Mouse (Mus musculus) macrophage (primary cell): ENCODE data around the gene Fsip1. TPM values are rescaled to one million over a fixed set of nuclear protein-coding genes. Genes with fewer than 3 reads are reported as not detected.

ENCODE experiments used
- H3K27ac ChIP-seq: fragments of 350-480 bp; formaldehyde crosslinking; 2 replicates; pipeline ENCODE4 v1.9.0; 2021
- H3K36me3 ChIP-seq: fragments of 350-480 bp; formaldehyde crosslinking; 2 replicates; pipeline ENCODE4 v1.9.0; 2021; ENCODE audit errors: inconsistent target
- H3K4me3 ChIP-seq: fragments of 350-480 bp; formaldehyde crosslinking; 2 replicates; pipeline ENCODE4 v1.9.0; 2021; ENCODE audit errors: inconsistent target
- H3K79me2 ChIP-seq: fragments of 350-480 bp; formaldehyde crosslinking; 2 replicates; pipeline ENCODE4 v1.9.0; 2021; ENCODE audit errors: inconsistent target
- WGBS: methylation state at CpG from one replicate; pipeline ENCODE4 v1.1.7; 2026; ENCODE audit warnings: inconsistent platforms; ENCODE audit not compliant: missing documents; 5-methylcytosine and 5-hydroxymethylcytosine counted together
- polyA plus RNA-seq: library from polyadenylated mRNA; stranded (reverse); fragments of 250-400 nt; gene quantifications from 3 replicates; pipeline ENCODE4 v1.2.4, GENCODE M21; 2018; ENCODE audit warnings: inconsistent platforms

Fsip1 gene
- polyA plus RNA-seq, 1 experiment from 2014 or later, result 0.33 TPM

- Histone ChIP-seq H3K36me3 (no peaks in the 10 kb centered on the region), H3K27ac (no peak overlapping the region), H3K4me3 (no peak overlapping the region), H3K79me2 (no peaks in the 10 kb centered on the region)
- WGBS, result 94% methylated on average over 10 of the region's 10 CpGs
Observed at GRCm38 (mm10) chr2:118087044-118087726, 169.6 kb downstream of the Fsip1 start.

GRCm38 (mm10) chr2:118085647-118086046, 171.1 kb downstream of the Fsip1 start:
- H3K79me2 ChIP-seq, result no peaks in the 10 kb centered on the region
- no peaks in the 10 kb centered on the region for H3K36me3 ChIP-seq
- 96% methylated on average over 2 of the region's 2 CpGs for WGBS
- H3K27ac ChIP-seq, result no peak overlapping the region
- no peak overlapping the region for H3K4me3 ChIP-seq

- WGBS, result 96% methylated on average over 3 of the region's 3 CpGs
- no peaks in the 10 kb centered on the region for H3K36me3 ChIP-seq
Observed at GRCm38 (mm10) chr2:118084693-118085092, 172.1 kb downstream of the Fsip1 start.

GRCm38 (mm10) chr2:118083652-118084051, 173.1 kb downstream of the Fsip1 start:
- Histone ChIP-seq H3K27ac (no peak overlapping the region), H3K4me3 (no peak overlapping the region), H3K79me2 (no peaks in the 10 kb centered on the region), H3K36me3 (no peaks in the 10 kb centered on the region)
- WGBS, result 91% methylated on average over 6 of the region's 6 CpGs

More at GRCm38 (mm10) chr2:118084693-118085092, 172.1 kb downstream of the Fsip1 start:
- Histone ChIP-seq H3K27ac (no peak overlapping the region), H3K79me2 (no peaks in the 10 kb centered on the region), H3K4me3 (no peak overlapping the region)

- H3K79me2 ChIP-seq, result no peaks in the 10 kb centered on the region
- no peak overlapping the region for H3K27ac ChIP-seq
- H3K36me3 ChIP-seq, result no peaks in the 10 kb centered on the region
- 91% methylated on average over 5 of the region's 5 CpGs for WGBS
- no peak overlapping the region for H3K4me3 ChIP-seq
Observed at GRCm38 (mm10) chr2:118081581-118081980, 175.2 kb downstream of the Fsip1 start.

Other genes starting within 250 kb of the Fsip1 start
- gene Thbs1, start 145.1 kb downstream of the Fsip1 start, polyA plus RNA-seq, result 167 to 247 TPM (median 240 TPM) in 3 replicates
- gene Gpr176, start 116.5 kb upstream of the Fsip1 start, polyA plus RNA-seq, result 3.4 to 8.1 TPM (median 3.5 TPM) in 3 replicates
- 9.4 to 10.7 TPM (median 10.3 TPM) in 3 replicates for gene Eif2ak4, start 131.7 kb upstream of the Fsip1 start, polyA plus RNA-seq
- gene Srp14, start 222.7 kb upstream of the Fsip1 start, polyA plus RNA-seq, result 197 to 252 TPM (median 250 TPM) in 3 replicates